Mouse (Mus musculus) left cerebral cortex, postnatal 36 days (tissue): ENCODE data around the gene Bad. TPM values are rescaled to one million over a fixed set of nuclear protein-coding genes. Genes with fewer than 3 reads are reported as not detected.

Source experiments
- DNase-seq, 2 experiments: peaks; one replicate each; pipeline ENCODE4 v3.0.0; 2021 to 2022; ENCODE audit warnings: low spot score in 2 of 2, mixed read lengths in 1 of 2
- intact Hi-C: fragments of 180-260 bp; cut with DNase I; formaldehyde crosslinking; loops from one replicate; pipeline ENCODE4 v1.15.1; 2025
- total RNA-seq, 2 experiments: library from RNA; stranded (reverse); gene quantifications; 2 replicates each; pipeline ENCODE4 v1.2.3; 2021

Bad gene
- total RNA-seq, 2 experiments from 2014 or later: 36.6 to 42.6 TPM

GRCm38 (mm10) chr19:6913036-6913435 lies 28.6 kb upstream of the Bad start:
- DNase-seq: no peak
- intact Hi-C loops: no loop called here

DNA sequence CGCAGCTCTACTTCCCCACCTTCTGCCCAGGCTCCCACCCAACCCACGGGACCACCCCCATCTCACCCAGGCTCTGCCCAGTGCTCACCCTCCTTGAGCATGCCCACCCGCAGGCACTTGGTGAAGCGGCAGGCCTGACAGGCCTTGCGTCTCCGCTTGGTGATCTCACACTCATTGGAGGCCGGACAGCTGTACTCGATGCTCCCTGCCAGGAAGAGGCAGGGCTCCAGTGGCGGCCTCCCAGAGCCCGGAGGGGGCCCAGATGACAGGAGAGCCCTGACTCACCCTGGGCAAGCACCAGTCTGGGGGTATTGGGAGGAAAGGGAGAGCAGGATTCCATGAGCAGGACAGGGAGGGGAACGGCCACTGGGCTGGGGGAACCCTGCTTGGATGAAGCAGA lies 27.7 kb upstream of the Bad start:
- intact Hi-C loops: no loop called here
- no peak for DNase-seq

DNA sequence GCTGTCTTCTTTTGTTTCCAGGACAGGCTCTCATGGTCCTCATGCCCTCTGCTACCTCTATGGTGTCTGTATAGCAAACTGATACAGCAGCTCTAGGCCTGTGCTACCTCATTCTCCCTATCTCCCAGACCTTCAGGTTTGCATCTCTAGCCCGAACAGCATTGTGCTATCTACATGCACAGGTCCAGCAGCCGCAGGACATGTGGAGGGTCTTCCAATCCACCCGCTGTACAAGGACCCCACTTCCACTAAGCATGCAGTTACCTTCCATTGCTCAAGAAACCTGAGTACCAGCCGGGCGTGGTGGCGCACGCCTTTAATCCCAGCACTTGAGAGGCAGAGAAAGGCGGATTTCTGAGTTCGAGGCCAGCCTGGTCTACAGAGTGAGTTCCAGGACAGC lies 27.1 kb upstream of the Bad start:
- no peak for DNase-seq
- intact Hi-C loops: no loop called here

DNA sequence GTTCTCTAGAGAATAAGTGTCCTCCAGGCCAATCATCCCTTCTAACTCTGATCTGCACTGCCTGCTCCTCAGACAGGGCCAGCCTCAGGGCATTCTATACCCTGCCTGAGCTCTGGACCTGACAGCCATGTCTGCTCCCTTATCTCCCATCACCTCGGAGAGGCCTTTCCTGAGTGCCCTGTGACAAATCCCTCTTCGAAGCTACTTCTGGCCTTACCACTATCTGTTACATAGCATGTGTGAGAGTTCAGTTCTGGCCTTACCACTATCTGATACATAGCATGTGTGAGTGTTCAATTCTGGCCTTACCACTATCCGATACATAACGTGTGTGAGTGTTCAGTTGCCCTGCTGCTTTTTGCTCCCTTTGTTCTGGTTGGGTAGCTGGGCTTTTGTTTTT lies 26.4 kb upstream of the Bad start:
- intact Hi-C loops: no loop called here
- no peak for DNase-seq

GRCm38 (mm10) chr19:6916496-6916895 lies 25.2 kb upstream of the Bad start:
- no peak for DNase-seq
- intact Hi-C loops: no loop called here

DNA sequence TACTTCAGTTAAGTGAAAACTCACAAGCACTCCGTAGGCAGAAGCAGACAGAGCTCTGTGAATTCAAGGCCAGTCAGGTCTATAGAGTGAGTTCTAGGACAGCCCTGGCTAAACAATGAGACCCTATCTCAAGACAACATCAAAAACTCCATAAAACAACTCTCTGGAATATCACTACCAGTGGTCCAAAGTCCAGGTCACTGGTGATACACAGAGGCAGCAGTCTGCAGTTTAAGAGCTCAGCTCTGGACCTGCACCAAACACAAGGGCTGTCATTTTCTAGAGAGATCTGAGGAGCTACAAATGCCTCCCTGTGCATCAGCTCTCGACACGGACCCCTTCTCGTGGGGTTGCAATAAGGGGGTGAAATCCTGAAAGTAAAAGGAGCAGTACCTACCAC lies 23.3 kb upstream of the Bad start:
- DNase-seq: no peak
- intact Hi-C loops: no loop called here

- DNase-seq: no peak
- intact Hi-C loops: no loop called here
Observed at GRCm38 (mm10) chr19:6919431-6919830, 22.2 kb upstream of the Bad start.

GRCm38 (mm10) chr19:6919876-6920740 lies 21.6 kb upstream of the Bad start:
- intact Hi-C loops: loop anchor here (2.0 to 10.0 kb wide), 2 partner anchors 59 to 105 kb away; no protein-coding TSS in a partner anchor
- no peak for DNase-seq

DNA sequence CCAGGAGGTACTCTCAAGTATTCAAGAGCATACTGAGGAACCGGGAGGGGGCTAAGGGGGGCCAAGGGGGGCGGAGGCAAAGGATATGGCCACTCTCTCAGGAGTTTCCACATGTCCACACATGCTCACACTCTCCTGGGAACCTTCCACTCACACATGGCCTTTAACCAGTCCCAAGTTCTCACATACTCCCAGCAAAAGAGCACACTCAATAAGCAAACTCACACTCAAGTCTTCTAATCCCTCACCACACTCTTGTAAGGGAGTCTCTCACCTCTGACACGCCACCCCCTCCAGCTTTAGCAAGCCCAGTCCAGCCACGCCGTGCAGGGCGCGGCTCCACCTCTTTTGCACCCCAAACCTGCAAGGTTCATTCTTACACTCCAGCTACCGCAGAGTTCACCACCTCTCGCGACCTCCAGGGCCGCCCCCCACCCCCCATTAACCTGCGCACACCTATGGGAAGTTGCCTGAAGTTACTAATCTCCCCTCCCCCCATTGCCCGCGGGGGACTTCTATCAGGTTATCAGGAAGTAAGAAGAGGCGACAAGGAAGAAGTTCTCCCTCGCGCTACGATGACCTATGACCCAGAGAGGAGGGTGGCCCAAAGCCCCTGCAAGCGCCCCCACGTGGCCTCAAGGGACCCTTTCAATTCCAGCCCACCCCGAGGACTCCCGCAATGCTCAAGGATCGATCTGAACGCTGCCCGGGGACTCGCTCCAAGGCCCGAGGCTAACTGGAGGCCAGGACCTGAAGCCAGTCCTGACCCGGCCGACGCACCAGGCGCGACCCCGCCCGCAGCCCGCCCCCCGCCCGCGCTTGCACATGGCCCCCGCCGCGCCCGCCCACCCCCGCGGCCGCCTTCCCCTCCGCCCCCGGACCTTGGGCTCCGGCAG lies 20.7 kb upstream of the Bad start:
- DNase-seq: peak in 1 of 2 experiments; percentile 39
- intact Hi-C loops: loop anchor here (1.0 to 10.0 kb wide), 3 partner anchors 20 to 104 kb away; partner anchors contain the start of gene Bad

GRCm38 (mm10) chr19:6921647-6922567 lies 19.8 kb upstream of the Bad start, which contains the start of gene Esrra:
Gene Esrra, minus strand, starts transcription at chr19:6921813.
- intact Hi-C loops: loop anchor here (1.0 to 10.0 kb wide), 3 partner anchors 19 to 103 kb away; partner anchors contain the start of gene Bad
- peak; percentile 100 for DNase-seq

GRCm38 (mm10) chr19:6922901-6923735 lies 18.5 kb upstream of the Bad start:
- no peak for DNase-seq
- intact Hi-C loops: loop anchor here (10.0 kb wide), 1 partner anchor 102 kb away; no protein-coding TSS in a partner anchor

DNA sequence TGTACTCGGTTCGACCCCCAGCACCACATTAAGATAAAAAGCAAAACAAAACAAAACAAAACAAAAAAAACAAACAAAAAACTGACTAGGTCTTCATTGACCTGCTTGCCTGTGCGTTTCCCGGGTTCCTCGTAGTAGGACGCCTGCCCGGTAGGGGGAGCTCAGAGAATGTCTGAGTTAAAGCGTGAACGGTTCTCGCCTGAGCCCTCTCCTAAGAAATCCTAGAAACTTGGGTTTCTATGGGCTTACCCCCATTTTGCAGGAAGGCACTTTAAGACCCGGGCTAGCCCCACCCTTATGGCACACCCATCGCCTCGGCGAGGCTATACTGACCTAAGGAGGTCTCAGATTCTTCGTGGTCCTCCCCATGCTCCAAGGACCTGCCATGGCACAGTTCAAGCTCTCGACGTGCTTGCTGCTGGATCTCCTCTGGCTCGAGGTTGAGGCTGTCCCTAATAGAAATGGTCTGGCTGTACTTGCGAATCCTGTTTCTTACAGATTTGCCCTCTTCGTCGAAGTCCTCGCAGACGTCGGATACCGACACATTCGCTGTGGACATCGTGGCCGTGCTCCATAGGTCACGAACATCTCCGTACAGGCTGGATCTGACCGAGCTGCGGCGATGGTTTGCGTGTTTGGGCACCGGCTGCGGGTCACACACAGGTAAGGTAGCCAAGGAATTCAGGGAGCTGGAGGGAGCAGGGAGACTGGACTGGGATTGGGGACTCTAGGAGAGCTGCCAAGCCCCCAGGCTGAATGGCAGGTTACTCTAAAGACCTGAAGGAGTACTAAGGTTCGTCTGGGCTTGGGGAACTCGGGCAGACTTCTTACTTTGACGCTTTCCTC lies 17.0 kb upstream of the Bad start:
- intact Hi-C loops: loop anchor here (10.0 kb wide), 1 partner anchor 100 kb away; no protein-coding TSS in a partner anchor
- peak; percentile 78 to 88 for DNase-seq

DNA sequence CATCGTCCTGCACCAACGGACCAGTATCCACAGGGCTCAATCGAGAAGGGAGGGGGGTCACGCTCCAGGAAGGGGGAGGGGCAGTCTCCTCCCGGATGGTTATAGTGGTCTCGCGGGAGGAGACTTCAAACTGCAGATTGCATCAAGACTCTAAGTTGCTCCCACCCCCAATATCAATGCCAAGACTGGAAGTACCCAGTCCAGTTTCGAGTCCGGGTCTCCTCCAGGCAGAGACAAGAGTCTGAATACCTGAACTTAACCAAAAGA lies 16.4 kb upstream of the Bad start, which contains the start of gene Catsperz:
Gene Catsperz, minus strand, starts transcription at position 74 of the 267 bp plus-strand sequence.
- no peak for DNase-seq
- intact Hi-C loops: loop anchor here (10.0 kb wide), 1 partner anchor 100 kb away; no protein-coding TSS in a partner anchor

- intact Hi-C loops: loop anchor here (10.0 kb wide), 1 partner anchor 99 kb away; no protein-coding TSS in a partner anchor
- no peak for DNase-seq
Observed at GRCm38 (mm10) chr19:6925611-6926329, 15.9 kb upstream of the Bad start.

- no peak for DNase-seq
- intact Hi-C loops: loop anchor here (10.0 kb wide), 1 partner anchor 98 kb away; no protein-coding TSS in a partner anchor
Observed at GRCm38 (mm10) chr19:6926559-6927255, 15.0 kb upstream of the Bad start.

DNA sequence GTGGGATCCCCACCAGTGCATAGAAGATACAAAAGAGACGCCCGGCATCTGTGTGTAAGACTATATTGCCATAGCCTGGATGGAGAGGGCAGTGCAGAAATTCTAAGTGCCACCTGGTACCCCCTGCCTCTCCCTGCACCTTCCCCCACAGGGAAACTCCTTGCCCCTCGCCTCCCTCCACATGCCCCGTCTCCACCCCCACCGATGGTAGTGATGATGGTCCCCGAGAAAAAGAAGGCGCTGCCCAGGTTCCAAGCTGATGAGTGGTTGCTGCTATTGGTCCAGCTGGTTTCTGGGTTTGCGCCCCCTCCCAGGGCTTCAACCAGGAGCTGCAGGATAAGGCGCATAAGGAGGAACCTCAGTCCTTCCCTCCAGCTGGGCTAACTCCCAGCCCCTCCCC lies 13.6 kb upstream of the Bad start:
- intact Hi-C loops: loop anchor here (10.0 kb wide), 1 partner anchor 97 kb away; no protein-coding TSS in a partner anchor
- DNase-seq: no peak
